Mouse (Mus musculus) small intestine, adult 2 months (tissue): ENCODE data around the gene Dnah11. TPM values are rescaled to one million over a fixed set of nuclear protein-coding genes. Genes with fewer than 3 reads are reported as not detected.

Experiments
- H3K27ac ChIP-seq: fragments of 200-500 bp; 2 replicates; pipeline ENCODE4 v1.5.1; 2012; ENCODE audit warnings: low read depth, low read length, control low read depth, inconsistent platforms; ENCODE audit not compliant: insufficient read depth
- H3K27me3 ChIP-seq: fragments of 200-500 bp; 2 replicates; pipeline ENCODE4 v1.6.1; 2012; ENCODE audit warnings: mild to moderate bottlenecking, moderate library complexity, low read length, inconsistent platforms; ENCODE audit not compliant: control insufficient read depth, insufficient read depth
- H3K36me3 ChIP-seq: fragments of 200-500 bp; 2 replicates; pipeline ENCODE4 v1.6.1; 2012; ENCODE audit warnings: mild to moderate bottlenecking, low read length, control low read depth, inconsistent platforms; ENCODE audit not compliant: control insufficient read depth, insufficient read depth
- H3K4me1 ChIP-seq: fragments of 200-500 bp; 2 replicates; pipeline ENCODE4 v1.6.1; 2012; ENCODE audit warnings: low read length, inconsistent platforms, mixed read lengths; ENCODE audit not compliant: control insufficient read depth, insufficient read depth, insufficient read length
- H3K4me3 ChIP-seq: fragments of 200-500 bp; 2 replicates; pipeline ENCODE4 v1.5.1; 2012; ENCODE audit warnings: low read depth, mild to moderate bottlenecking, control low read depth, inconsistent platforms, low read length, moderate library complexity
- CTCF ChIP-seq: fragments of 200-500 bp; IDR thresholded peaks from 2 replicates; pipeline ENCODE4 v1.5.1; 2012; ENCODE audit warnings: low read depth, mild to moderate bottlenecking, control low read depth, inconsistent platforms, low read length, moderate library complexity, mixed read lengths; ENCODE audit not compliant: insufficient replicate concordance, insufficient read length; ENCODE audit errors: extremely low read depth
- POLR2A ChIP-seq: fragments of 200-500 bp; IDR thresholded peaks from 2 replicates; pipeline ENCODE4 v1.6.1; 2012; ENCODE audit warnings: low read depth, mild to moderate bottlenecking, control low read depth, inconsistent platforms, low read length, moderate library complexity
- WGBS: fragments of 180-500 bp; shearing (Covaris S2); methylation state at CpG from one replicate; pipeline ENCODE4 v1.1.7; 2018; 5-methylcytosine and 5-hydroxymethylcytosine counted together
- polyA plus RNA-seq: library from polyadenylated mRNA; depleted of rRNA; stranded (reverse); fragments of >200 nt; gene quantifications from 2 replicates; pipeline ENCODE4 v1.2.3, GENCODE M21; 2012

The Dnah11 gene
- polyA plus RNA-seq, 1 experiment, result 0.01 TPM

GRCm38 (mm10) chr12:117843302-117844074, 355.4 kb downstream of the Dnah11 start:
- WGBS, result under 1% methylated on average over 75 of the region's 75 CpGs
- Histone ChIP-seq H3K27ac (no peak overlapping the region), H3K4me3 (peak overlapping the region; percentile 85), H3K36me3 (no peaks in the 10 kb centered on the region), H3K4me1 (peaks cover 10% of the 10 kb centered on the region), H3K27me3 (no peaks in the 10 kb centered on the region)
- TF ChIP-seq CTCF (no peak), POLR2A (no peak)

GRCm38 (mm10) chr12:117842676-117843075, 356.2 kb downstream of the Dnah11 start:
- H3K27ac ChIP-seq, result no peak overlapping the region
- no peaks in the 10 kb centered on the region for H3K27me3 ChIP-seq
- H3K36me3 ChIP-seq, result no peaks in the 10 kb centered on the region
- no peak overlapping the region for H3K4me3 ChIP-seq
- peaks cover 10% of the 10 kb centered on the region for H3K4me1 ChIP-seq
- TF ChIP-seq POLR2A (no peak), CTCF (no peak)
- WGBS, result 83% methylated on average over 1 of the region's 1 CpGs

GRCm38 (mm10) chr12:117840705-117841104, 358.1 kb downstream of the Dnah11 start:
- H3K36me3 ChIP-seq, result no peaks in the 10 kb centered on the region
- no peaks in the 10 kb centered on the region for H3K27me3 ChIP-seq
- no peak overlapping the region for H3K4me3 ChIP-seq
- peaks cover 13% of the 10 kb centered on the region for H3K4me1 ChIP-seq
- 31% methylated on average over 1 of the region's 1 CpGs for WGBS
- H3K27ac ChIP-seq, result no peak overlapping the region
- TF ChIP-seq POLR2A, result no peak
- no peak for TF ChIP-seq CTCF

- WGBS, result 86% methylated on average over 4 of the region's 4 CpGs
- Histone ChIP-seq H3K36me3 (no peaks in the 10 kb centered on the region), H3K27ac (no peak overlapping the region), H3K4me1 (peaks cover 3% of the 10 kb centered on the region; the same call in 1 of the 2 replicates), H3K27me3 (no peaks in the 10 kb centered on the region), H3K4me3 (no peak overlapping the region)
- TF ChIP-seq CTCF, result no peak
Measured at GRCm38 (mm10) chr12:117837376-117837775, 361.5 kb downstream of the Dnah11 start.

- H3K4me1 ChIP-seq, result peaks cover 3% of the 10 kb centered on the region; the same call in 1 of the 2 replicates
- H3K27ac ChIP-seq, result no peak overlapping the region
- no peaks in the 10 kb centered on the region for H3K27me3 ChIP-seq
- no peak for TF ChIP-seq POLR2A
- no peak for TF ChIP-seq CTCF
- no peaks in the 10 kb centered on the region for H3K36me3 ChIP-seq
- WGBS, result 66% methylated on average over 10 of the region's 10 CpGs
- H3K4me3 ChIP-seq, result no peak overlapping the region
Measured at GRCm38 (mm10) chr12:117835371-117835770, 363.5 kb downstream of the Dnah11 start.

GRCm38 (mm10) chr12:117834652-117835051, 364.2 kb downstream of the Dnah11 start:
- WGBS, result 74% methylated on average over 2 of the region's 2 CpGs
- TF ChIP-seq CTCF (no peak), POLR2A (no peak)
- Histone ChIP-seq H3K4me1 (peaks cover 3% of the 10 kb centered on the region; the same call in 1 of the 2 replicates), H3K27me3 (no peaks in the 10 kb centered on the region), H3K36me3 (no peaks in the 10 kb centered on the region), H3K4me3 (no peak overlapping the region), H3K27ac (no peak overlapping the region)

GRCm38 (mm10) chr12:117832190-117832589, 366.7 kb downstream of the Dnah11 start:
- H3K27ac ChIP-seq, result no peak overlapping the region
- H3K4me3 ChIP-seq, result no peak overlapping the region
- H3K4me1 ChIP-seq, result peaks cover 5% of the 10 kb centered on the region; the same call in 1 of the 2 replicates
- no peak for TF ChIP-seq POLR2A
- no peak for TF ChIP-seq CTCF
- H3K36me3 ChIP-seq, result no peaks in the 10 kb centered on the region
- no peaks in the 10 kb centered on the region for H3K27me3 ChIP-seq
- WGBS, result 55% methylated on average over 5 of the region's 5 CpGs
